In the genomic region with DNA sequence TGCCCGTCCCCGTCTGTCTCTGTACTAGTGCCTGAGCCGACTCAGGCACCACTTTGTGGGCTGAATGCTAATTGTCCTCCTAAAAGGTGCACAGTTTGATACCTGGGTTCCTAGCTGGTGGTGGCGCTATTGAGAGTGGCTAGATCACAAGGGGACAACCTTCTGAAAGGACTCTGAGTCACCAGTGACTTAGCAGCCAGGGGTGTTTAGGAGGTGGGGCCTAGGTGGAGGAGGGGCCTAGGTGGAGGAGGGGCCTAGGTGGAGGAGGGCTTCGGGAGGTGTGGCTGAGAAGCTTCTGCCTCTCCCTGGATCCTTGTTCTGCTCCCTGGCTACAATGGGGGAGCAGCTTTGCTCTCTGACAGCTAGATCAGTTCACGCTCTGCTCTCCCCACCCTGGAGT, we compare ENCODE assay signal across 18 mouse cellular contexts. TPM values are rescaled to one million over a fixed set of nuclear protein-coding genes. Genes with fewer than 3 reads are reported as not detected.
DNase-seq lines count a peak whose midpoint lies in the region; ATAC-seq and TF ChIP-seq lines count a peak whose summit lies in the region.
"Had no signal": no experiment of that assay in that cellular context is flagged by ENCODE, and none has a peak within 500 bp of the region (broad histone marks: within the 10 kb centered on the region; RNA-seq: fewer than 3 reads in every experiment).

No protein-coding gene starts in this region.

- TF ChIP-seq EP300 in liver, embryonic 14.5 days (IDR thresholded peaks at IDR 0.05; ENCODE audit: low read depth), result no peak

- H3K27me3 ChIP-seq in thymus, adult 2 months (ENCODE audit: control insufficient read depth, insufficient read depth, low read length), result no peaks in the 10 kb centered on the region
- H3K27me3 ChIP-seq in liver, embryonic 14.5 days (ENCODE audit: control insufficient read depth, insufficient read depth, low read length), result no peaks in the 10 kb centered on the region
- H3K27me3 ChIP-seq: kidney, embryonic 15.5 days; megakaryocyte, embryonic 14.5 days; neural tube, embryonic 12.5 days had no signal

- DNase-seq in thymus, adult 2 months, result peak; percentile 5
- DNase-seq in thymus, adult 18-20 months, result no peak
- DNase-seq in c-Kit-positive CD71-negative TER-119-negative erythroid progenitor cells, embryonic 14.5 days (ENCODE audit: low read depth), result peak; percentile 12
- DNase-seq in liver, embryonic 14.5 days (ENCODE audit: low read depth in 3 of 3, low spot score in 3 of 3), result peak in 1 of 3 experiments; percentile 22
- no peak for DNase-seq in left cerebral cortex, adult 11 months (ENCODE audit: low spot score)
- no peak for DNase-seq in cerebellum, postnatal 25 days
- no peak for DNase-seq in urinary bladder, adult 18-20 months (ENCODE audit: low spot score in 2 of 2)
- DNase-seq: adrenal gland, adult 8-10 months; cerebellum, adult 8-10 months; embryo, embryonic 11 days had no signal

- no peak for TF ChIP-seq POLR2A in thymus, adult 2 months (IDR thresholded peaks at IDR 0.05; ENCODE audit: control insufficient read depth, extremely low read depth, insufficient read depth, low read length, poor library complexity)

- no peak overlapping the region for H3K9ac ChIP-seq in liver, embryonic 14.5 days (replicated peaks)
- H3K9ac ChIP-seq: kidney, embryonic 15.5 days; limb, embryonic 12.5 days; neural tube, embryonic 12.5 days had no signal

- H3K27ac ChIP-seq in thymus, adult 2 months (ENCODE audit: control insufficient read depth, insufficient read depth, low read length), result no peak overlapping the region
- H3K27ac ChIP-seq in liver, embryonic 14.5 days, result no peak overlapping the region
- H3K27ac ChIP-seq: kidney, embryonic 15.5 days; layer of hippocampus, adult 2 months; limb, embryonic 12.5 days; neural tube, embryonic 12.5 days had no signal

- H3K4me2 ChIP-seq in liver, embryonic 14.5 days (ENCODE audit: low read depth), result no peak overlapping the region
- H3K4me2 ChIP-seq: kidney, embryonic 15.5 days; limb, embryonic 12.5 days; neural tube, embryonic 12.5 days had no signal

- H3K4me1 ChIP-seq in thymus, adult 2 months (replicated peaks; ENCODE audit: control insufficient read depth, insufficient read depth, low read length), result no peaks in the 10 kb centered on the region
- H3K4me1 ChIP-seq in liver, embryonic 14.5 days (replicated peaks; ENCODE audit: control insufficient read depth in 2 of 2, insufficient read depth in 2 of 2, low read length in 1 of 2), result peaks cover 6 to 20% of the 10 kb centered on the region in 2 experiments; a peak in 3 of 4 replicates
- H3K4me1 ChIP-seq: limb, embryonic 12.5 days; megakaryocyte, embryonic 14.5 days had no signal

- no peaks in the 10 kb centered on the region for H3K36me3 ChIP-seq in thymus, adult 2 months (ENCODE audit: control insufficient read depth, insufficient read depth, low read length)
- H3K36me3 ChIP-seq in liver, embryonic 14.5 days (replicated peaks; ENCODE audit: control insufficient read depth, insufficient read depth, low read depth), result no peaks in the 10 kb centered on the region
- H3K36me3 ChIP-seq: kidney, embryonic 15.5 days; limb, embryonic 12.5 days; neural tube, embryonic 12.5 days had no signal

- ATAC-seq in liver, embryonic 14.5 days (ENCODE audit: insufficient read depth), result peak; percentile 51; the same call in 1 of the 2 replicates
- ATAC-seq: forebrain, embryonic 14.5 days; Patski had no signal

- H3K4me3 ChIP-seq in thymus, adult 2 months (ENCODE audit: control insufficient read depth, insufficient read depth, low read length), result no peak overlapping the region
- H3K4me3 ChIP-seq in liver, embryonic 14.5 days (ENCODE audit: insufficient read depth in 1 of 2, low read depth in 2 of 2, low read length in 2 of 2), result no peak overlapping the region
- H3K4me3 ChIP-seq: kidney, embryonic 15.5 days; layer of hippocampus, adult 2 months; limb, embryonic 12.5 days; megakaryocyte, embryonic 14.5 days; neural tube, embryonic 12.5 days had no signal

- no peak for TF ChIP-seq CTCF in thymus, adult 2 months (IDR thresholded peaks at IDR 0.05; ENCODE audit: borderline replicate concordance, control insufficient read depth, extremely low read depth, insufficient read depth, low read length, poor library complexity)
- TF ChIP-seq CTCF in liver, embryonic 14.5 days (IDR thresholded peaks at IDR 0.05; ENCODE audit: low read depth), result 0 out of 2 replicates have a peak, but pooled peaks have one; percentile 9

- WGBS in thymus, adult 2 months, result 92% methylated on average over 6 of the region's 6 CpGs
- 68% methylated on average over 6 of the region's 6 CpGs for WGBS in liver, embryonic 14.5 days (ENCODE audit: insufficient replicate concordance)

- no peaks in the 10 kb centered on the region for H3K9me3 ChIP-seq in liver, embryonic 14.5 days (ENCODE audit: control insufficient read depth, low read length)
- H3K9me3 ChIP-seq: kidney, embryonic 15.5 days; limb, embryonic 12.5 days had no signal

RNA-seq across cellular contexts. Expression of gene Lrrc52, which starts 20.1 kb away (rescaled TPM):
- not detected in 2 replicates for polyA plus RNA-seq in thymus, adult 2 months (2012; rRNA removed)
- 0.02 TPM in 1 of 2 replicates, not detected in the other for polyA plus RNA-seq in liver, embryonic 14.5 days (2012; rRNA removed)
- polyA plus RNA-seq in liver, embryonic 14.5 days (2014; fragmentation: Nextera tagmentation; extraction: Ambion mirVana), result 0.16 TPM in 1 of 2 replicates, not detected in the other
- polyA plus RNA-seq: brain, embryonic 14.5 days; forebrain, embryonic 14.5 days; kidney, embryonic 15.5 days; limb, embryonic 12.5 days; neural tube, embryonic 12.5 days; Patski had no signal

RNA-seq across cellular contexts. Expression of gene Mgst3, which starts 52.9 kb away (rescaled TPM):
- polyA plus RNA-seq in thymus, adult 2 months (2012; rRNA removed), result 93.7 and 133 TPM in 2 replicates
- 330 and 468 TPM in 2 replicates for polyA plus RNA-seq in liver, embryonic 14.5 days (2012; rRNA removed)
- polyA plus RNA-seq in liver, embryonic 14.5 days (2014; fragmentation: Nextera tagmentation; extraction: Ambion mirVana), result 596 and 611 TPM in 2 replicates

Comparison
In these comparisons a context has a peak if more than half of its experiments do, and no peak if none do; other contexts are left out.
1. DNase-seq: peak in thymus, adult 2 months (single experiment) and c-Kit-positive CD71-negative TER-119-negative erythroid progenitor cells, embryonic 14.5 days (single experiment); none in thymus, adult 18-20 months (0 of 2), left cerebral cortex, adult 11 months (single experiment), cerebellum, postnatal 25 days (0 of 2) and urinary bladder, adult 18-20 months (0 of 2).